ENCODE assay signal across 10 mouse cellular contexts in the genomic region with DNA sequence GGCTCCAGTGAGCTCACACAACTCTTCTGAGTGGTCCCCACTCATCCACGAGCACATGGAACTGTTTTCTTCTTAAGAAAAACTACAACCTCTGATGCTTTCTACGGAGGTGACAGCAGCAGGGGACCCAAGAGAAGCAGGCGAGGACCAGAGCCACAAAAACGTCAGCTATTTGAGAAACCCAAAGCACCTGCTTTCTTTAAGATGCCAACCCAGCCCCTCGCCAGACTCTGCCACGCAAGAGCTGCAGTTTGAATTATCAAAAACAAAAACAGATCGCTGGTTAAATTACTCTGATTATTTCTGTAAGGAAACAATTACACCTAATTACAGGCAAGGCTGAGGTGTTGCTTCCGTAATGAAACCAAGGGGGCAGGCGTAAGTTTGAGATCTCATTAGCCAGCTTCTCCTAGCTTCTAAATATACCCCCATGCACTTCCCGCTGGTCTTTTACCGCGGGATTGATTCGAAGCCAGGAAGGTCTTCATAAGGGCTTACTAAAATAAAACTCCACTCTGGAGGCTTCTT.
"Had no signal": no experiment of that assay in that cellular context is flagged by ENCODE, and none has a peak within 500 bp of the region (broad histone marks: within the 10 kb centered on the region; RNA-seq: fewer than 3 reads in every experiment).

No protein-coding gene starts in this region.

- H3K9ac ChIP-seq: limb, embryonic 12.5 days; liver, embryonic 13.5 days; liver, postnatal 0 days; lung, embryonic 15.5 days; midbrain, embryonic 13.5 days; neural tube, embryonic 13.5 days had no signal

- H3K4me3 ChIP-seq: limb, embryonic 12.5 days; liver, embryonic 13.5 days; lung, embryonic 15.5 days; midbrain, embryonic 13.5 days; neural tube, embryonic 13.5 days had no signal

- ATAC-seq: liver, postnatal 0 days; midbrain, embryonic 13.5 days had no signal

- DNase-seq: kidney, postnatal 25 days; liver; liver, embryonic 13.5 days; liver, postnatal 0 days; thymus, postnatal 4 days had no signal

- H3K27me3 ChIP-seq: limb, embryonic 12.5 days; liver, embryonic 13.5 days; lung, embryonic 15.5 days; midbrain, embryonic 13.5 days; neural tube, embryonic 13.5 days had no signal

- H3K4me1 ChIP-seq: limb, embryonic 12.5 days; liver, embryonic 13.5 days; lung, embryonic 15.5 days; midbrain, embryonic 13.5 days; neural tube, embryonic 13.5 days had no signal

- H3K4me2 ChIP-seq: limb, embryonic 12.5 days; liver, embryonic 13.5 days; lung, embryonic 15.5 days; midbrain, embryonic 13.5 days; neural tube, embryonic 13.5 days had no signal

- H3K9me3 ChIP-seq: lung, embryonic 15.5 days; midbrain, embryonic 13.5 days; neural tube, embryonic 13.5 days had no signal

- H3K27ac ChIP-seq: limb, embryonic 12.5 days; liver, embryonic 13.5 days; lung, embryonic 15.5 days; midbrain, embryonic 13.5 days; neural tube, embryonic 13.5 days; stomach, postnatal 0 days had no signal

- H3K36me3 ChIP-seq: limb, embryonic 12.5 days; liver, embryonic 13.5 days; lung, embryonic 15.5 days; midbrain, embryonic 13.5 days; neural tube, embryonic 13.5 days had no signal
